Mouse (Mus musculus) bone marrow, adult 2 months (tissue): ENCODE measurements at regions not wholly inside any gene's neighbourhood (a gene's known extent, or its start where the extent isn't known, plus 50 kb on each side); places are given as distances from the start of the nearest gene placed in this dataset.

Source experiments
- CTCF ChIP-seq: fragments of 200-500 bp; IDR thresholded peaks from 2 replicates; pipeline ENCODE4 v1.5.1; 2011; ENCODE audit warnings: low read length, control low read depth; ENCODE audit not compliant: control insufficient read depth, insufficient read depth
- POLR2A ChIP-seq: fragments of 200-500 bp; IDR thresholded peaks from 2 replicates; pipeline ENCODE4 v1.6.1; 2011; ENCODE audit warnings: low read depth, mild to moderate bottlenecking, control low read depth, low read length, borderline replicate concordance; ENCODE audit not compliant: control insufficient read depth

GRCm38 (mm10) chr2:124745045-124745444 lies 322.9 kb upstream of the Slc24a5 start:
- TF ChIP-seq CTCF (no peak), POLR2A (no peak)
